Mouse (Mus musculus) cerebellum, adult 9-10 months (tissue): ENCODE data around the gene Trim60.
"Not testable (repeated sequence)": the region's sequence is repeated elsewhere in the genome, so short reads cannot be mapped to it uniquely, and the experiment has no call there.

Experiments used
- DNase-seq: peaks from one replicate; pipeline ENCODE4 v3.0.0; 2022

Gene Trim60

GRCm38 (mm10) chr8:65018423-65018822 lies at the start of gene Trim60, which contains the start of gene Trim61:
Gene Trim60, minus strand, starts transcription at chr8:65018584.
Gene Trim61, minus strand, starts transcription at chr8:65018523.
- DNase-seq: no peak

GRCm38 (mm10) chr8:65067694-65068472 lies 49.5 kb upstream of the Trim60 start:
- no peak for DNase-seq

- no peak for DNase-seq
These were observed 48.6 kb upstream of the Trim60 start for GRCm38 (mm10) chr8:65067031-65067430.

- no peak for DNase-seq
These were observed 47.2 kb upstream of the Trim60 start for GRCm38 (mm10) chr8:65065622-65066021.

- no peak for DNase-seq
These were observed 45.7 kb upstream of the Trim60 start for GRCm38 (mm10) chr8:65064071-65064470.

- DNase-seq: no peak
These were observed 43.8 kb upstream of the Trim60 start for GRCm38 (mm10) chr8:65062195-65062594.

- no peak for DNase-seq
These were observed 38.3 kb upstream of the Trim60 start for GRCm38 (mm10) chr8:65056722-65057121.

GRCm38 (mm10) chr8:65053968-65054367 lies 35.6 kb upstream of the Trim60 start:
- DNase-seq: no peak

- no peak for DNase-seq
These were observed 35.2 kb upstream of the Trim60 start for GRCm38 (mm10) chr8:65053554-65053953.

- DNase-seq: no peak
These were observed 29.4 kb upstream of the Trim60 start for GRCm38 (mm10) chr8:65047801-65048200.

- no peak for DNase-seq
These were observed 28.8 kb upstream of the Trim60 start for GRCm38 (mm10) chr8:65047193-65047592.

GRCm38 (mm10) chr8:65046565-65046964 lies 28.2 kb upstream of the Trim60 start:
- DNase-seq: no peak

- no peak for DNase-seq
These were observed 18.7 kb upstream of the Trim60 start, which contains the start of gene Apela for GRCm38 (mm10) chr8:65037117-65037533. Gene Apela, minus strand, starts transcription at chr8:65037336.

GRCm38 (mm10) chr8:65034136-65034535 lies 15.8 kb upstream of the Trim60 start:
- no peak for DNase-seq

GRCm38 (mm10) chr8:65033056-65033455 lies 14.7 kb upstream of the Trim60 start:
- no peak for DNase-seq

- DNase-seq: no peak
These were observed 13.7 kb upstream of the Trim60 start for GRCm38 (mm10) chr8:65032107-65032506.

- DNase-seq: no peak
These were observed 12.5 kb upstream of the Trim60 start for GRCm38 (mm10) chr8:65030735-65031485.

GRCm38 (mm10) chr8:65029776-65030175 lies 11.4 kb upstream of the Trim60 start:
- no peak for DNase-seq

- DNase-seq: no peak
These were observed 10.7 kb upstream of the Trim60 start for GRCm38 (mm10) chr8:65028959-65029686.

- DNase-seq: peak; percentile 29
These were observed 4.1 kb upstream of the Trim60 start for GRCm38 (mm10) chr8:65022485-65022884.

- not testable (repeated sequence) for DNase-seq
These were observed 10.8 kb downstream of the Trim60 start for GRCm38 (mm10) chr8:65007616-65008015.

- no peak for DNase-seq
These were observed 19.5 kb downstream of the Trim60 start for GRCm38 (mm10) chr8:64998806-64999365.

GRCm38 (mm10) chr8:64987731-64988130 lies 30.7 kb downstream of the Trim60 start, which contains the start of gene Trim75:
Gene Trim75, minus strand, starts transcription at chr8:64987831.
- DNase-seq: no peak
